Mouse (Mus musculus) heart, adult 2 months (tissue): ENCODE data around the gene Mettl24.

Experiments used
- CTCF ChIP-seq: fragments of 200-600 bp; IDR thresholded peaks from 2 replicates; pipeline ENCODE4 v1.8.1; 2022; ENCODE audit warnings: antibody characterized with exemption, mild to moderate bottlenecking, moderate library complexity
- EP300 ChIP-seq: fragments of 200-500 bp; IDR thresholded peaks from 2 replicates; pipeline ENCODE4 v1.6.1; 2011; ENCODE audit warnings: low read depth, low read length, control low read depth; ENCODE audit not compliant: insufficient read depth
- POLR2A ChIP-seq: fragments of 200-500 bp; IDR thresholded peaks from 2 replicates; pipeline ENCODE4 v1.6.1; 2011; ENCODE audit warnings: mild to moderate bottlenecking, low read depth, low read length, control low read depth; ENCODE audit not compliant: insufficient read depth

- TF ChIP-seq POLR2A (no peak), CTCF (no peak), EP300 (no peak)
These were observed 42.4 kb downstream of the Mettl24 start for GRCm38 (mm10) chr10:40725471-40725870.
